Comparison of ENCODE assay signal across 10 mouse cellular contexts in the genomic region with DNA sequence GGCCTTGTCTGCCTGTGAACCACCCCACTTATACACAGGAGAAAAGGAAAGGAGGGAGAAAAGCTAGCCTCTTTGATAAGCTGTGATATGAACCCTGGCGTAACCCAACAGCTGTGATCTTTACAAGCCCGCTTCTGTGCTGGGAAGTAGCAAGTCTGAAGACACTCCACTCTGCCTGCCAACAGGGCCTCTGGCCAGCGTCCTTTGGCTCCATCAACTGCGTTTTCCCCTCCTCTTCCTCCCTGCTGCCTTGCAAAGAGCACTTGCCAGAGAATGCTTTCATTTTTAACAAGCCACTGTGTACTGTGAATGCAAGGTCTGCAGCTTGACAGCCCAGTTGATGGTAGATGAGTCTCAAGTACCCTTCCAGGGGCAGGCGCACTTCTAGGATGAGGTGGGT. TPM values are rescaled to one million over a fixed set of nuclear protein-coding genes. Genes with fewer than 3 reads are reported as not detected.
DNase-seq lines count a peak whose midpoint lies in the region; ATAC-seq lines count a peak whose summit lies in the region.
"Had no signal": no experiment of that assay in that cellular context is flagged by ENCODE, and none has a peak within 500 bp of the region (broad histone marks: within the 10 kb centered on the region; RNA-seq: fewer than 3 reads in every experiment).

No protein-coding gene starts in this region.

- no peak for ATAC-seq in heart, embryonic 11.5 days (replicated peaks; ENCODE audit: insufficient number of reproducible peaks, low FRiP score, low TSS enrichment)
- ATAC-seq in granulocyte monocyte progenitor cell, adult 5-6 weeks (replicated peaks; ENCODE audit: poor library complexity, severe bottlenecking) = no peak
- ATAC-seq in monocyte, adult 5-6 weeks (replicated peaks; ENCODE audit: insufficient number of reproducible peaks, low FRiP score, low TSS enrichment, poor library complexity, severe bottlenecking) = no peak

- no peak overlapping the region for H3K4me2 ChIP-seq in heart, embryonic 11.5 days

- no peak overlapping the region for H3K9ac ChIP-seq in heart, embryonic 11.5 days (ENCODE audit: low read depth, low read length)

- H3K4me3 ChIP-seq in heart, embryonic 11.5 days (ENCODE audit: low read depth, low read length) = no peak overlapping the region
- H3K4me3 ChIP-seq: erythroblast, embryonic 14.5 days had no signal

- no peaks in the 10 kb centered on the region for H3K27me3 ChIP-seq in heart, embryonic 11.5 days (ENCODE audit: control insufficient read depth, insufficient read depth, low read length)

- H3K9me3 ChIP-seq in heart, embryonic 11.5 days (replicated peaks; ENCODE audit: control insufficient read depth, low read length) = no peaks in the 10 kb centered on the region

- H3K36me3 ChIP-seq in heart, embryonic 11.5 days (ENCODE audit: control insufficient read depth, insufficient read depth, low read length) = peaks cover 9% of the 10 kb centered on the region

- 55% methylated on average over 5 of the region's 5 CpGs for WGBS in heart, embryonic 11.5 days (ENCODE audit: insufficient replicate concordance)

- peak overlapping the region; percentile 54; the same call in 1 of the 2 replicates for H3K27ac ChIP-seq in heart, embryonic 11.5 days (ENCODE audit: low read depth, low read length)
- H3K27ac ChIP-seq: macrophage had no signal

- peaks cover 24% of the 10 kb centered on the region for H3K4me1 ChIP-seq in heart, embryonic 11.5 days (ENCODE audit: control insufficient read depth, insufficient read depth, low read length)

- DNase-seq in layer of hippocampus, adult 18-20 months (ENCODE audit: low spot score in 2 of 2) = peak; percentile 37 to 68
- DNase-seq in layer of hippocampus, postnatal 25 days (ENCODE audit: extremely low spot score in 1 of 2, low spot score in 1 of 2) = no peak
- DNase-seq in cerebellum, postnatal 14 days = peak; percentile 68 to 72
- peak; percentile 80 for DNase-seq in layer of hippocampus, adult 9-11 months
- DNase-seq in right cerebral cortex, postnatal 10 days (ENCODE audit: low spot score in 2 of 2) = peak; percentile 85 to 90

RNA-seq across cellular contexts. Expression of gene Mtss1l, which starts 33.5 kb away (rescaled TPM):
- 100 to 1,000 TPM; 213 to 214 TPM for total RNA-seq in layer of hippocampus, adult 18-20 months (2021)
- total RNA-seq in layer of hippocampus, postnatal 25 days (2021) = 100 to 1,000 TPM; 206 to 252 TPM
- 9.2 and 9.5 TPM in 2 replicates for polyA plus RNA-seq in heart, embryonic 11.5 days (2014; fragmentation: Nextera tagmentation; extraction: Ambion mirVana)
- 0.28 TPM in 1 of 2 replicates, not detected in the other for total RNA-seq in granulocyte monocyte progenitor cell, adult 5-6 weeks (2014; fragmentation: Nextera tagmentation)
- 0.22 TPM in 1 of 2 replicates, not detected in the other for total RNA-seq in granulocyte monocyte progenitor cell, adult 5-6 weeks (2017)
- 0.32 to 1.2 TPM (median 1.1 TPM) in 3 replicates for total RNA-seq in monocyte, adult 5-6 weeks (2017)

Comparison
In these comparisons a context has a peak if more than half of its experiments do, and no peak if none do; other contexts are left out.
1. DNase-seq: peak in layer of hippocampus, adult 18-20 months (2 of 2), cerebellum, postnatal 14 days (2 of 2), layer of hippocampus, adult 9-11 months (single experiment) and right cerebral cortex, postnatal 10 days (2 of 2); none in layer of hippocampus, postnatal 25 days (0 of 2).
2. RNA of gene Mtss1l, which starts 33.5 kb away (total RNA-seq): 206 to 252 TPM in layer of hippocampus, postnatal 25 days and 213 to 214 TPM in layer of hippocampus, adult 18-20 months; 0.32 to 1.2 TPM in monocyte, adult 5-6 weeks and 0.22 to 0.28 TPM in granulocyte monocyte progenitor cell, adult 5-6 weeks; every median in the first group is over 10 times any median in the second.